Mouse (Mus musculus) ES-Bruce4 (cell line): ENCODE data around the gene Ms4a2. TPM values are rescaled to one million over a fixed set of nuclear protein-coding genes. Genes with fewer than 3 reads are reported as not detected.

ENCODE experiments used
- H3K27ac ChIP-seq: 2 replicates; pipeline ENCODE4 v1.5.1; 2012; ENCODE audit warnings: low read length, inconsistent platforms; ENCODE audit not compliant: insufficient read depth
- H3K27me3 ChIP-seq: 2 replicates; pipeline ENCODE4 v1.6.1; 2012; ENCODE audit warnings: mild to moderate bottlenecking, low read length, inconsistent platforms; ENCODE audit not compliant: control insufficient read depth, poor library complexity, insufficient read depth, severe bottlenecking
- H3K36me3 ChIP-seq: 2 replicates; pipeline ENCODE4 v1.6.1; 2012; ENCODE audit warnings: inconsistent platforms, mild to moderate bottlenecking, low read length, moderate library complexity; ENCODE audit not compliant: control insufficient read depth, poor library complexity, insufficient read depth, severe bottlenecking
- H3K4me1 ChIP-seq: one replicate; pipeline ENCODE4 v1.8.1; 2011; ENCODE audit warnings: low read length; ENCODE audit not compliant: control insufficient read depth, insufficient read depth
- H3K4me3 ChIP-seq: 2 replicates; pipeline ENCODE4 v1.5.1; 2011; ENCODE audit warnings: low read depth, mild to moderate bottlenecking, low read length
- H3K9ac ChIP-seq: 2 replicates; pipeline ENCODE4 v1.6.1; 2012; ENCODE audit warnings: low read depth, mild to moderate bottlenecking, inconsistent platforms; ENCODE audit not compliant: poor library complexity, severe bottlenecking
- H3K9me3 ChIP-seq: replicated peaks from 2 replicates; pipeline ENCODE4 v1.6.1; 2012; ENCODE audit warnings: mild to moderate bottlenecking, low read length, inconsistent platforms; ENCODE audit not compliant: control insufficient read depth, poor library complexity, insufficient read depth, severe bottlenecking
- CTCF ChIP-seq: IDR thresholded peaks from one replicate; pipeline ENCODE4 v1.8.1; 2011; ENCODE audit warnings: low read depth, low read length
- EP300 ChIP-seq: IDR thresholded peaks from 2 replicates; pipeline ENCODE4 v1.6.1; 2011; ENCODE audit warnings: low read depth, low read length; ENCODE audit not compliant: insufficient read depth
- POLR2A ChIP-seq: IDR thresholded peaks from one replicate; pipeline ENCODE4 v1.8.1; 2011; ENCODE audit warnings: low read length; ENCODE audit not compliant: insufficient read depth
- polyA plus RNA-seq: library from polyadenylated mRNA; stranded (reverse); fragments of >200 nt; gene quantifications from 2 replicates; pipeline ENCODE4 v1.2.4, GENCODE M21; 2011; ENCODE audit warnings: low read depth; ENCODE audit not compliant: missing spikeins, insufficient read depth, insufficient read length

Ms4a2 gene
- polyA plus RNA-seq, 1 experiment, result not detected

DNA sequence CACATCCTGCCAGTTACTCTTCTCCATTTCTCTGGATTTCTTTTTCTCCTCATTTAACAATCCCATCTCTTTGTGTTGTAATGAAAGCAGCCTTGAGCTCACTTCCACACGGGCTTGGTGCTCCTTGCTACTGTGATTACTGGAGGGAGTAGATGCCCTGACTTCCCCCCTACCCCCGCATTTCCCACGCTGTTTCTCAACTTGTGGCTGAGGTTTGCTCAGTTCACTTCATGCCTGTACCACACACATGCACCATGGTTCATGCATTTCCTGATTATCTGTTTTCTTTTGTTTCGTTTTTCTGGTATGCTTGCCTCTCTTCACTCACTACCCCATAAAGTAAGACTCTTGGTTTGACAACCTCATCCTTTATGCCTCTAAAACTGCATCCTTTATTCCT lies 34.3 kb downstream of the Ms4a2 start:
- Histone ChIP-seq H3K36me3 (no peaks in the 10 kb centered on the region), H3K9me3 (no peaks in the 10 kb centered on the region; the same call in 1 of the 2 replicates), H3K9ac (no peak overlapping the region), H3K4me3 (no peak overlapping the region), H3K4me1 (no peaks in the 10 kb centered on the region), H3K27ac (no peak overlapping the region), H3K27me3 (peaks cover 2% of the 10 kb centered on the region; the same call in 1 of the 2 replicates)
- TF ChIP-seq EP300 (no peak), POLR2A (no peak), CTCF (no peak)

DNA sequence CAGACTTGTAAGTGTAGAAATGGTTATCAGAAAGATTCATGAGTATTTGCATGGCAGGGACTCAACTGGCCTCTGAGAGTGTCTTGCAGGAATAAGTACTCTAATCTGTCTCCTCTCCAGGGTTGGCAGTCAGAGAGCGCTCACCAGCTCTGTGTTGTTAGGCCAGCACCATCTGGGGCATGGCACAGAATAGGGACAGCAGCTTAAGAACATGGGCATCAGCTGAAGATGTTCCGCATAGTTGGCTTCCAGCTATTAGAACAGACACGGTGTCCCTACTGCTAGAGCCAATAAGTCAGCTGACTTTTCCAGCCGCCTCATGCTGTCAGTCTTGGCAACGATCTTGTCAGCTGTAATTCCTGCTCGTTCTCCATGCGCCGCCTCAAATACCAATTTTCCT lies 48.6 kb downstream of the Ms4a2 start:
- H3K4me1 ChIP-seq, result no peaks in the 10 kb centered on the region
- no peak overlapping the region for H3K9ac ChIP-seq
- H3K36me3 ChIP-seq, result no peaks in the 10 kb centered on the region
- no peak overlapping the region for H3K27ac ChIP-seq
- H3K27me3 ChIP-seq, result no peaks in the 10 kb centered on the region
- H3K4me3 ChIP-seq, result no peak overlapping the region
- H3K9me3 ChIP-seq, result no peaks in the 10 kb centered on the region
- no peak for TF ChIP-seq POLR2A
- no peak for TF ChIP-seq CTCF

Other genes with a start within 250 kb of the Ms4a2 start
- not detected in 2 replicates for gene Ms4a4a, start 248.2 kb downstream of the Ms4a2 start, polyA plus RNA-seq
- gene Ms4a4c, start 218.9 kb downstream of the Ms4a2 start, polyA plus RNA-seq, result not detected in 2 replicates
- gene Ms4a4b, start 180.2 kb downstream of the Ms4a2 start, polyA plus RNA-seq, result not detected in 2 replicates
- gene Ms4a6c, start 154.4 kb downstream of the Ms4a2 start, polyA plus RNA-seq, result not detected in 2 replicates
- gene Gm8369, start 137.8 kb downstream of the Ms4a2 start, polyA plus RNA-seq, result not detected in 2 replicates
- not detected in 2 replicates for gene Ms4a6b, start 107.2 kb downstream of the Ms4a2 start, polyA plus RNA-seq
- gene Ms4a4d, start 86.9 kb downstream of the Ms4a2 start, polyA plus RNA-seq, result 6.8 and 9.0 TPM in 2 replicates
- gene Ms4a6d, start 18.9 kb downstream of the Ms4a2 start, polyA plus RNA-seq, result not detected in 2 replicates
- not detected in 2 replicates for gene Ms4a3, start 17.1 kb upstream of the Ms4a2 start, polyA plus RNA-seq
- not detected in 2 replicates for gene Oosp2, start 36.8 kb upstream of the Ms4a2 start, polyA plus RNA-seq
- gene Oosp1, start 67.4 kb upstream of the Ms4a2 start, polyA plus RNA-seq, result not detected in 2 replicates
- gene Oosp3, start 73.3 kb upstream of the Ms4a2 start, polyA plus RNA-seq, result not detected in 2 replicates
- gene Gif, start 123.8 kb upstream of the Ms4a2 start, polyA plus RNA-seq, result not detected in 2 replicates
- 46.5 and 49.6 TPM in 2 replicates for gene Mrpl16, start 146.7 kb upstream of the Ms4a2 start, polyA plus RNA-seq
- gene Stx3, start 195.7 kb upstream of the Ms4a2 start, polyA plus RNA-seq, result 109 and 112 TPM in 2 replicates
- gene Olfr1417, start 215.5 kb upstream of the Ms4a2 start, polyA plus RNA-seq, result not detected in 2 replicates
- gene Olfr1418, start 237.3 kb upstream of the Ms4a2 start, polyA plus RNA-seq, result not detected in 2 replicates